Mouse (Mus musculus) layer of hippocampus, postnatal 14 days (tissue): ENCODE data around the gene Nme9. TPM values are rescaled to one million over a fixed set of nuclear protein-coding genes. Genes with fewer than 3 reads are reported as not detected.

Experiments used
- DNase-seq, 2 experiments: peaks; one replicate each; pipeline ENCODE4 v3.0.0; 2021 to 2022; ENCODE audit warnings: low spot score in 2 of 2, mixed read lengths in 1 of 2
- total RNA-seq, 2 experiments: library from RNA; stranded (reverse); gene quantifications; 2 replicates each; pipeline ENCODE4 v1.2.3; 2021

The Nme9 gene
- total RNA-seq, 2 experiments from 2014 or later, result 0.64 to 1.1 TPM

- DNase-seq, result peak; percentile 74 to 82
These were observed 14.9 kb upstream of the Nme9 start for GRCm38 (mm10) chr9:99436182-99437030.

- no peak for DNase-seq
These were observed 14.1 kb upstream of the Nme9 start, which contains the start of gene Mras for GRCm38 (mm10) chr9:99437031-99437764. Mras (minus strand) TSS chr9:99437381.

DNA sequence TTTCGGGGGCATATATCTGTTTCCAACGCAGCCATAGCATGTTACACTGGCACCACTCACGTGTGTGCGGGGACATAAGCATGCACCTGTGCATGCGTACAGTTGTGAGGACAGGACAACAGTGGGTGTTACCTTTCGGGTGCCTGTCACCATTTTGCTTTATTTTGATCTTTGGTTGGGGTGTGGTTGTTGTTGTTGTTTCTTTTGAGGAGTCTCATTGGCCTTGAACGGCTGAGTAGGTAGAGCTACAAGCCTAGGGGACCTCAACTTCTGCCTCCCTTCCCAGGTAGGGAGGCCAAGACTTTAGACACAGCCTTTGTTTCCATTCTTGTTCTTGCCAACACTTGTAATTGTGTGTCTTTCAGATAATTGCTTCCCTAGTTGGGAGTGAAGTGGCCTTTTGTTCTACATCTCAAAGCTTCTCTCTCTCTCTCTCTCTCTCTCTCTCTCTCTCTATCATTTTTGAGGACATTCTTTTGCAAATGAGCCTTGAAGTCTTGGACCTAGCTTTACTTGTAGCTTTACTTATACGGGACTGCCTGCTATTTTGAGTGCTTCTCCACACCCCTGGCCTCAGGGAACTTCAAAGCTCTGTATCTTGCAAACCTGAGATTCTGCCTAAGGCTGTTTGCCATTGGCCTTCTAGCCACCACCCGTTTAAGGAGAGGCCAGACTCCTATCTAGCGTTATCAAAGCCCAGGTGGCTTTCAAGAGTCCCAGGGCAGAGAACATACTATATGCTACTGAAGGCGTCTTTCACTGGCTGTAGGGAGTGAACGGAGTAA lies 13.3 kb upstream of the Nme9 start:
- DNase-seq, result no peak

DNA sequence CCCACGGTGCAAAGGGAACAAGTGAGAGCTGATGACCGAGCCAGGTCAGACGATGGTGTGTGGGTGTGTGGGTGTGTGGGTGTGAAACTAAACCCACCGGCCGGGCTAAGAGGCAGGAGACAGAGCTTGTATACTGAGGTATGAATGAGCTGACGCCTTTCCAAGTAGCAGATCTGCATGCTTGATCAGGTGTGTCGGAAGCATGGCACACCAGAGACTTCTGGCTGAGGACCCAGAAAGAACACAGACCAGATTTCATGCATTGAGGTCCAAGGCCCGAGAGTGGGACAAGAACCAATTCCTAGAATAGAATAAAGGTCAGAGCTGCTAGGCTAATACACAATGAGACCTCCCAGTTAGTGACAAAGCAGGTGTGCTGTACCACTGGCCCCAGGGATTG lies 12.2 kb upstream of the Nme9 start:
- DNase-seq, result no peak

DNA sequence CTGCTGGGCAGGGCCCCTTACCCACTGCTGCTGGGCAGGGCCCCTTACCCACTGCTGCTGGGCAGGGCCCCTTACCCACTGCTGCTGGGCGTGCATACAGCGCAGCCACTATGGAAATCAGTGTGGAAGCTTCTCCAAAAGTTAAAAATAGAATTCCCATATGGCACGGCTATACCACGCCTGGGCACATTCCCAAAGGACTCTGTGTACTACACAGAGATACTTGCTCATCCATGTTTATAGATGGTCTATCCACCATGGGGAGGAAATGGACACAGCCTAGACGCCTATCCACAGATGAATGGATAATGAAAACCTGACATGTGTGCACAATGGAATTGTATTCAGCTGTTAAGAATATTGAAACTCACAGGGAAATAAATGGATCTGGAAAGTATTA lies 10.3 kb upstream of the Nme9 start:
- no peak for DNase-seq

GRCm38 (mm10) chr9:99441647-99442433 lies 9.4 kb upstream of the Nme9 start:
- no peak for DNase-seq

DNA sequence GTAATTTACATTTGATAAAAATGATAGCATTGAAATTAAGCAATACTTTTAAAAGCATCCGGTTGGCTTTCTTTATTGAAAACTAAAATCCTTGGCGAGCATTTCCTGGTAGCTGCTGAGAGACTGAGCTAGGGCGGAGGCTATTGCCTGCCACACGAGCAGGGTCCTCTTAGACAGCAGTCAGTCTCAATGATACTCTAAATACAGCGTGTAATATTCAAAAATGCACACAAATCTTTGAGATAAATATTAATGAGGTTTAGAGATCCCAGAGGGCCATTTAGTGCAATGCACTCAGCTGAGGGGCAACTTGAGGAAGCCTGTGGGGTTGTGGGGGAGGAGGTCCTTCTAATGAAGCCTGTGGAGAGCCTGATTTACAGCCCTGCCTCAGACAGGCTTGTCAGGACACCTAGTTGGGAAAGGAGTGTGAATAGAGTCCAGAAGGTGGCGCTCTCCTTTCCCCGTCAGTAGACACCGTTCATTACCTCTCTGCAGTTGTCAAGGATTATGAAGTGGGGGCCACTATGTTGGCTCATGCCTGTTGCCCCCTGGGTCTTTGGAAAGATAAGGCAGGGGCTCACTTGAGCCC lies 6.6 kb upstream of the Nme9 start:
- DNase-seq, result no peak

DNA sequence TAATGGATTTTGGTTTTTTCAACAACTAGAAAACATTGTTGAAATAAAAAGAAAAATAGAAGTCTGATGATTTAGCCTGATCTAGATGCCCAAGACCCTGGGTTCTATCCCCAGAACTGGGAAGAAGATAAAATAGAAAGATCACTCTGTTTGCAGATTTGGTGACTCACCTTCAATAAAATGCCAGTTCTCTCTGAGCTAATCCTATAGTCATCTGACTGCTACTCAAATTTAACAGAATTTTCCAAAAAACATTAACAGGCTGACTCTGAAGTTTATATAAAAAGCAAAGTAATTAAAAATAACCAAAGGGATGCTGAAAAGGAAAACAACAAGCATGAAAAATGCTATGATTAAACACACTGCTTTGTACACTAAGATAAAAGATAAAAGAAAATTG lies 5.0 kb upstream of the Nme9 start:
- DNase-seq, result no peak

DNA sequence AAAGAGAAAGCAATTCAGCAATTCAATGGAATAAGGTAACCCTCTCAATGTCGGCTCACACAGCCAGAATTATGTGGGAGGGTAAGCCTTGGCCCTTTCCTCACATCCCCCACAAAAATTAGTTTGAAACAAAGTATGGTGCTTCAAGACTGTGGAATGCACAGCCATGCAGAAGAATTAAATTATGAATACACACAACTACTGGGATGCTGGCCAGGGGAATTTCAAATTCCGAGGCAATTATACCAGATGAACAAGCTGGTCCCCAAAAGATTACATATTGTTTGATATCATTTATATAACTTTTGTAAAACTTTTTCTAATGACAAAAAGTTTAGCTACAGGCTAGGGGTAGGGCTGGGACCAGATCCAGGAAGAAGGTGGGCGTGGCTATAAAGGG lies 4.0 kb upstream of the Nme9 start:
- DNase-seq, result peak in 1 of 2 experiments; percentile 62

DNA sequence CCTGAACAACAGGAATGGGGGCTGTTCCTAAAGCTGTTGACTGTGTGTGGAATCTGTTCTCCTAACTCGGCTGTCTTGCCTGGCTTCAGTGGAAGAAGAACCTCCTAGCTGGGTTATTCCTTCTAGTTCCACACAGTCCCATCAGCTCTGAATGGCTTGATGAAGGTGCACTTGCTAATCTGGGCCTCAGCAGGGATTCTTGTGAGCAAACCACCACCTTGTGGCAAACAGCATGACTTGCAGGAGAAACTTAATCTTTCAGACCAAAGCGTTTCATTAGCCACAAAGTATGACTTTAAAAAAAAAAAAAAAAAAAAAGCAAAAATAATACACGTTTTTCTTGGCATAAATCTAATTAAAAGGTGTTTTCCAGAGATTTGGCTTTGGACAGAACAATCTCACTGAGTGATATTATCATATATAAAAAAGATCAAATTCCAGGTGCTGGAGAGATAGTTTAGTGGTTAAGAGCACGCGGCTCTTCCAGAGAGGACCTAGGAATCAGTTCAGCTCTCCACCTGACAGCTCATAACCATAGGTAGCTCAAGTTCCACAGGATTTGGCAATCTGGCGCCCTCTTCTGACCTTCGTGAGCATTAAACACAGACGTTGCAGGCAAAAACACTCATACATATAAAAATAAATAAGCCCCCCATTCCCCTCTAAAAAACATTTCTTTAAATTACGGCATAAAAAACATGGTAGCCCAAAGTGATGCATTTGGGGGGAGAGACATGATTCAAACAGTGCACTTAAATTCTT lies 1.2 kb upstream of the Nme9 start:
- DNase-seq, result peak in 1 of 2 experiments; percentile 68

- DNase-seq, result no peak
These were observed 2.9 kb downstream of the Nme9 start for GRCm38 (mm10) chr9:99454211-99454610.

DNA sequence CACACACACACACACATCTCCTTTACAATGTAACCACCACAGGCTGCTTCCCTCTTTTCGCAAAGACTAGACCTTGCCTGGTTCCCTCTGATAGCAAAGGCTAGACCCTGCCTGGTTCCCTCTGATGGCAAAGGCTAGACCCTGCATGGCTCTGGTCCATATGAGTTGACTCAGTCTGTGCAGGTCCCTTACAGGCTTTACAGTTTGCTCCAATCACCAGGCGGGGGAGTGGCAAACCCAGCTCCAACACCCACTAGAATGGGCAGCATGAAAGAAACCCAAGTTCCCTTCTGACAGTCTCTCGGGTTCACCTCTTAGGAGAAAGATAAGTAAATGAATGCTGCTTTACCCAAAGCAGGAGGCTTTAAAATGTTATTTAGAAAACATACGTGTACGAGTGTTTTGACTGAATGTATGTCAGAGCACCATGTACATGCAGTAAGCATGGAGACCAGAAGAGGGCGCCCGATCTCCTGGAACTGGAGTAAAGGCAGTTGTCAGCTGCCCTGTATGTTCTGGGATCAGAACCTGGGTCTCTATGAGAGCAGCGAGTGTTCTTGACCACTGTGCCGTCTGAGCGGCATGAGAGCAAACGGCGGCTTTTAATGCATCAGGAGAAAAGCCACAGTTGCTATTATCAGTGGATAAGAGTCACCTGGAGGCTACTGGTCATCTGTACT lies 7.4 kb downstream of the Nme9 start:
- no peak for DNase-seq

GRCm38 (mm10) chr9:99459730-99460129 lies 8.5 kb downstream of the Nme9 start:
- DNase-seq, result no peak

- no peak for DNase-seq
These were observed 13.6 kb downstream of the Nme9 start for GRCm38 (mm10) chr9:99464876-99465275.

GRCm38 (mm10) chr9:99468572-99468971 lies 17.3 kb downstream of the Nme9 start:
- DNase-seq, result no peak

GRCm38 (mm10) chr9:99469681-99470273 lies 18.5 kb downstream of the Nme9 start:
- DNase-seq, result no peak

DNA sequence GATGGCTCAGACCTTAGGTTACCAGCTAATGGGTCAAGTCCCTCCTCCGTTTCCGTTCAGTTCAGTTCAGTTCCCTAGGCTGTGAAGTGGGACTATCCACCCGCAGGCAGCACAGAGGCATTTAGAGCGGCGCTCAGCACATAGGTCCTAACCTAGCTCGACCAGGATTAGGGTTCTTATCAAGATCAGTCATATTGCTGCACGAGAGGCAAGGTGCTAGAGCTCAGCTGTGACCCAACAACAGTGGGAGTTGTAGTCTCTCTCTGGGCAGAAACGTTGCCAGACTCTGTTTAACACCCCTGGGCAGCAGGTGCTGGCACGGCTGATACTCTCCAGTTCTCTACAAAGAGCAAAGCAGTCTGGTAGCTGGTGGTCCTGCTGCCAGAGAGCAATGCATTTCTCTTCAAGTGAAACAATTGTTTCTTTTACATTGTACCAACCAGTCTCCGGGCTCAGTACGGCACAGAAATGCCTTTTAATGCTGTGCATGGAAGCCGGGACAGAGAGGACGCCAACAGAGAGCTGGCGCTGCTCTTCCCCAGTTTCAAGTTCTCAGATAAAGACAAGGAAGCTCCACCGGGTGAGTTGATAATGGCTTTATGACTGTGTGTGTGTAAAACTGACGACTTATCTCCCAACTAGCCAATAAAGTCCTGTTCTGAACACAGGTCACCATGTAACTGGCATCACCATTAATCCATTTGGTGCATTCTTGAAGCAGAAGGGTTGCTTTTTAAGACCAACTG lies 19.2 kb downstream of the Nme9 start:
- DNase-seq, result no peak

DNA sequence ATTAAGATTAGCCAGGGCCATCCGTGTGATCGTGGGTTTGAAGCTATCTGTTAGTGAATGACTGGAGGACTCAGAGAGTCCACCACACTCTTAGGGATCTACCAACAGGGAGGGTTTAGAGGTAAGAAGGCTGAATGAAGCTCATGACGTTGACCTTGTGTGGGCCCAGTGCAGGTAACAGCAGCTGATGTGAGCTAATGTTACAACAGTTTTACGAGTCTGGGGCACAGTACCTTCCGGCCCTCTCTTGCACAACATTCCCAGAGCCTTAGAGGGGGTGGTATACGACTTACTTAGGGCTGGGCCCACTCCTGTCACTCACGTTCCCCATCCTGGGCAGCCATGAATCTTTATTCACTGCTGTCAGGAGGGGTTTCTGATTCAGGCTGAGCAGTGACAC lies 20.1 kb downstream of the Nme9 start:
- DNase-seq, result no peak
